Mouse (Mus musculus) neural tube, embryonic 10.5 days (tissue): ENCODE measurements around the gene Prps1l1.

Source experiments
- DNase-seq: peaks from one replicate; pipeline ENCODE4 v3.0.0-alpha.2; 2017; ENCODE audit warnings: low spot score; ENCODE audit errors: extremely low spot score

Gene Prps1l1

DNA sequence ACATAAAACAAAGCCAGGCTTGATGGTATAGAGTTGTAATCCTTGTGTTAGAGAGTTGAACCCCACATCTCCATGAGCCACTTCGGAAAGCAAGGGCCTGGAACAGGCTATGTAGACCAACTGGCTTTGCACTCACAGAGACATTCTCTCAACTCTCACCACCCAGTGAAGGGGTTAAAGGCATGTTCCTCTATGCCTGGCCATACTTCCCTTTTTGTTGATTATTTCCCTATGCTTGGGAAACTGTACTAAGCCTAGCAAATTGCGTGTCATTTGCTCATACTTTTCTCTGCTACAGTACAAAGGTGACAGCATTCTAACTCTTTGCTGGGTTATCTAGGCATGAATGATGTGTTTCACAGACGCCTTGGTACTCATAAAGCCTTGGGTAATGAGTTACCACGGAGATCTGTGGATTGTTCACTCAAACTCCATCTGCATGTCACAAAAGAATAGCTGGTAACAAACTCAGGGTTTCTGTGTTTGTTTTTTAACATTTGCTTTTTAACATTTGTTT lies 41.4 kb downstream of the Prps1l1 start:
- DNase-seq, result no peak

DNA sequence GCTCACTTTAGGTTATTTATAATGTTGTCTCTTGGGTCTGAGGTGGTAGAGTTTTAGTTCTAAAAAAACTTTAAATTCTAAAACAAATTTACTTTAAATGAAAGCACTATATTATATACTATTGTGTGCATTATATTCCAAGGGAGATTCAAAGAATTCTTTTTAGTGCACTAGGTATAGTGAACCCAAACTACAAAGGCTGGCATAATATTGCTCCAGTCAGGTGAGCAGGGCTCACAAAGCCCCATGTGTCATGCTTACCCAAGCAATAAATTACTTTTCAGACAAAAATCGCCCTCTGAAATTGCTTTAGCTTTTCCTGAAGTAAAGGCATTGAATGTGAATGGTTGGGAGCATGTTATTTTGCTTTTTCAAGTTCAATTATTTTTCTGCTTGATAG lies 43.0 kb downstream of the Prps1l1 start:
- DNase-seq, result no peak
